Mouse (Mus musculus) spleen, adult 2 months (tissue): ENCODE results near the gene Wrap53.

ENCODE experiments used
- CTCF ChIP-seq: fragments of 200-500 bp; IDR thresholded peaks from 2 replicates; pipeline ENCODE4 v1.5.1; 2011; ENCODE audit warnings: mild to moderate bottlenecking, inconsistent platforms; ENCODE audit not compliant: insufficient read depth, insufficient read length, insufficient replicate concordance; ENCODE audit errors: extremely low read depth
- POLR2A ChIP-seq: fragments of 200-500 bp; IDR thresholded peaks from 2 replicates; pipeline ENCODE4 v1.6.1; 2011; ENCODE audit warnings: low read depth, low read length, inconsistent platforms

GRCm38 (mm10) chr11:69617805-69618204, 37.8 kb upstream of the Wrap53 start, which contains the start of gene Shbg:
- TF ChIP-seq CTCF, result no peak
- TF ChIP-seq POLR2A, result no peak
